Mouse (Mus musculus) megakaryocyte, adult 5-6 weeks (primary cell): ENCODE data around the gene Stard8. TPM values are rescaled to one million over a fixed set of nuclear protein-coding genes. Genes with fewer than 3 reads are reported as not detected.

Experiments used
- ATAC-seq: 2 replicates; pipeline ENCODE4 v1.8.0; 2016; ENCODE audit warnings: mild to moderate bottlenecking, inconsistent platforms; ENCODE audit not compliant: poor library complexity, severe bottlenecking
- total RNA-seq, 2 experiments: library from RNA; stranded (forward) in 1 of 2; stranded (reverse) in 1 of 2; fragments of 153-499, 151-499 nt in 1 of 2; fragments of 221-1000, 200-1000 nt in 1 of 2; gene quantifications; 2 replicates each; pipeline versions ENCODE4 v1.2.3 to v1.2.4; 2015 to 2017

Stard8 gene
- total RNA-seq, 2 experiments from 2014 or later: 11.5 to 24.3 TPM

- ATAC-seq: peak; percentile 28
Observed at GRCm38 (mm10) chrX:99046360-99047055, 43.5 kb downstream of the Stard8 start.

GRCm38 (mm10) chrX:99048111-99048510, 45.1 kb downstream of the Stard8 start:
- ATAC-seq: no peak

GRCm38 (mm10) chrX:99049247-99049646, 46.2 kb downstream of the Stard8 start:
- ATAC-seq: peak; percentile 91

GRCm38 (mm10) chrX:99050736-99051481, 47.9 kb downstream of the Stard8 start:
- ATAC-seq: no peak

GRCm38 (mm10) chrX:99052255-99052654, 49.2 kb downstream of the Stard8 start:
- no peak for ATAC-seq

- ATAC-seq: no peak
Observed at GRCm38 (mm10) chrX:99054512-99054911, 51.5 kb downstream of the Stard8 start.

- ATAC-seq: no peak
Observed at GRCm38 (mm10) chrX:99057772-99058440, 54.9 kb downstream of the Stard8 start.

- ATAC-seq: no peak
Observed at GRCm38 (mm10) chrX:99059119-99059518, 56.1 kb downstream of the Stard8 start.

- ATAC-seq: no peak
Observed at GRCm38 (mm10) chrX:99065582-99065981, 62.5 kb downstream of the Stard8 start.

- 0 out of 2 replicates have a peak, but pooled peaks have one; percentile 21 for ATAC-seq
Observed at GRCm38 (mm10) chrX:99066550-99066949, 63.5 kb downstream of the Stard8 start.

GRCm38 (mm10) chrX:99067232-99067631, 64.2 kb downstream of the Stard8 start:
- ATAC-seq: peak; percentile 77

- peak; percentile 35; the same call in 1 of the 2 replicates for ATAC-seq
Observed at GRCm38 (mm10) chrX:99067671-99068151, 64.7 kb downstream of the Stard8 start.

- no peak for ATAC-seq
Observed at GRCm38 (mm10) chrX:99071188-99071587, 68.1 kb downstream of the Stard8 start.

- no peak for ATAC-seq
Observed at GRCm38 (mm10) chrX:99072596-99072995, 69.5 kb downstream of the Stard8 start.

- ATAC-seq: no peak
Observed at GRCm38 (mm10) chrX:99075111-99075510, 72.1 kb downstream of the Stard8 start.

- ATAC-seq: no peak
Observed at GRCm38 (mm10) chrX:99076460-99076859, 73.4 kb downstream of the Stard8 start.

GRCm38 (mm10) chrX:99078374-99078892, 75.4 kb downstream of the Stard8 start:
- peak; percentile 99 for ATAC-seq

GRCm38 (mm10) chrX:99092704-99093103, 89.7 kb downstream of the Stard8 start:
- peak; percentile 76 for ATAC-seq

- ATAC-seq: peak; percentile 99
Observed at GRCm38 (mm10) chrX:99111088-99111724, 108.2 kb downstream of the Stard8 start.

GRCm38 (mm10) chrX:99119510-99119909, 116.5 kb downstream of the Stard8 start:
- peak; percentile 75 for ATAC-seq
